Mouse (Mus musculus) limb, embryonic 13.5 days (tissue): ENCODE data around the gene Ptprd. TPM values are rescaled to one million over a fixed set of nuclear protein-coding genes. Genes with fewer than 3 reads are reported as not detected.
A peak's percentile ranks its signal among the peaks of the same experiment; 100 is the strongest.

Experiments used
- ATAC-seq: fragments of 200-750 bp; cut with Nextera tagmentation; 2 replicates; pipeline ENCODE4 v1.8.0; 2017; ENCODE audit warnings: low read depth, moderate number of reproducible peaks, moderate TSS enrichment; ENCODE audit not compliant: low FRiP score
- H3K27ac ChIP-seq: fragments of 300-500 bp; sonication (generic); 2 replicates; pipeline ENCODE4 v1.5.1; 2015; ENCODE audit warnings: inconsistent platforms, mild to moderate bottlenecking, moderate library complexity
- H3K27me3 ChIP-seq: fragments of 300-500 bp; sonication (generic); 2 replicates; pipeline ENCODE4 v1.6.1; 2015; ENCODE audit warnings: mild to moderate bottlenecking, inconsistent platforms
- H3K36me3 ChIP-seq: fragments of 300-500 bp; sonication (generic); 2 replicates; pipeline ENCODE4 v1.6.1; 2015; ENCODE audit warnings: inconsistent platforms, mild to moderate bottlenecking, moderate library complexity
- H3K4me1 ChIP-seq: fragments of 300-500 bp; sonication (generic); 2 replicates; pipeline ENCODE4 v1.6.1; 2015; ENCODE audit warnings: inconsistent platforms
- H3K4me2 ChIP-seq: fragments of 300-500 bp; sonication (generic); replicated peaks from 2 replicates; pipeline ENCODE4 v1.6.1; 2015; ENCODE audit warnings: inconsistent platforms, mild to moderate bottlenecking, moderate library complexity
- H3K4me3 ChIP-seq: fragments of 300-500 bp; sonication (generic); 2 replicates; pipeline ENCODE4 v1.5.1; 2015; ENCODE audit warnings: moderate library complexity, mild to moderate bottlenecking, inconsistent platforms
- H3K9ac ChIP-seq: fragments of 300-500 bp; sonication (generic); 2 replicates; pipeline ENCODE4 v1.6.1; 2015; ENCODE audit warnings: mild to moderate bottlenecking, inconsistent platforms
- H3K9me3 ChIP-seq: fragments of 300-500 bp; sonication (generic); 2 replicates; pipeline ENCODE4 v1.6.1; 2016; ENCODE audit warnings: inconsistent platforms
- WGBS: fragments of 180-500 bp; shearing (Covaris S2); methylation state at CpG from one replicate; pipeline ENCODE4 v1.1.7; 2015; 5-methylcytosine and 5-hydroxymethylcytosine counted together
- polyA plus RNA-seq: library from polyadenylated mRNA; unstranded; fragments of >200 nt; fragmentation: Nextera tagmentation; extraction: Ambion mirVana; gene quantifications from 2 replicates; pipeline ENCODE4 v1.2.1, GENCODE M21; 2015

Ptprd gene
- polyA plus RNA-seq, 1 experiment from 2014 or later: 38.6 TPM

DNA sequence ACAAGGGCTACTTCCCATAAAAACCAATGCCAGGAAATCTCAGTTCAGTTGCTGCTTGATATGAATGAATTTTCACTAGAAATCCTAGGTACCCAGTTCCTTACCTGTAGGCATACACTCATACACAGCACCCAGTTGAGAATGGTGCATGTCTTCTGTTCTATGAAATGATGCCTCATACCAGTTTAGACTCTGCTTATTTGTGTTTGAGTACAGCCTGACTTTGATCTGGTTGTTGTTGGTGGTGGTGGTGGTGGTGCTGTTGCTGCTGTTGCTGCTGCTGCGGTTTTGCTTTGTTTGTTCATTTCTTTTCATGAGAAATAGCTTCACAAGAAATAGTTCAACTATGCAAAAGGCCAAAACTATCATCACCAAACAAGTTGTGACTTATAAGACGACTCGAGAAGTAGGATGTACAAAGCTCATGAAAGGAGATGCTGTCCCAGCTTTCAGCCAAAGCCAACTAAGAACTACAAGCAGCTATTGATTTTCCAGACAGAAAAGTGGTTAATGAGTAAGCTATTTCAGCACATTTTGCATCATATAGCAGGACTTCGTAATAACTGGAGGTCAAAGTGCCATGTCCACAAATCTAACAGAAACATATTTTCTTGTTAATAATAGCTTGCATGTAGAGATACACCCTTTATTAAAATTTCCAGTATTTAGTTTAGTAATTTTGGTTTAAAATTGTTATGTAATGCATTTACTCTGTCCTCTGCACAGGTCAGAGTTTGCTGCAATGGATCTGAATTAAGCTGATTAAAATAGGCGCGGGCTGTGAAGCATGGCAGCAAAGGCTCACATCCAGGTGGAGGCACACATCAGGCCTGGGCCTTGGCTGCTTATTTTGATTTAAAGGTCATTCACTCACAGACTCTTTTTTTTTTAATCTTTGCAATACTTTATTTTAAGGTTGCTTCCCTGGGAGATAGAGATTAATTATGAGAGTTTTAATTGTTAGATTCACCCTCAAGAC, 1270.1 kb downstream of the Ptprd start:
- Histone ChIP-seq H3K27me3 (no peaks in the 10 kb centered on the region), H3K4me3 (no peak overlapping the region), H3K9me3 (no peaks in the 10 kb centered on the region), H3K27ac (no peak overlapping the region), H3K4me1 (no peaks in the 10 kb centered on the region), H3K4me2 (no peak overlapping the region), H3K36me3 (no peaks in the 10 kb centered on the region), H3K9ac (no peak overlapping the region)
- ATAC-seq: no peak
- 84% methylated on average over 6 of the region's 6 CpGs for WGBS

DNA sequence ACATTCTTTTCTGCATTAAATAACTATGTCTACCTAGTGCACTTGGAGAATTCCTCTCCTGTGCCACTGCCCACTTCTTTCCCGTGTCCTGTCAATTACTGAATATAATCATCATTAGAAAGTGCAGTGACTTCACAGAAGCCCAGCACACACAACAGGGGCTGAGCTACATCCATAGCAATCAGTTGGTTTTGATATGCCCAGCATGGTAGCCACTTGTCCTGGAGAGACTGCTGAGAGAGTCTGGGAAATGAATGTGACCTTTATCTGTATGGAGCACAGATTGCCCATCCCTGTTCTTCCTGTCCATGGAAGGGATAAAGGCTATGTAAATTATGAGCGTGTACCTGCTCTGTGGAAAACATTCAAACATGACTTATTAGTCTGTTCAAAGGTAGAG, 1280.2 kb downstream of the Ptprd start:
- H3K9ac ChIP-seq: no peak overlapping the region
- 68% methylated on average over 2 of the region's 2 CpGs for WGBS
- H3K27ac ChIP-seq: no peak overlapping the region
- H3K4me1 ChIP-seq: no peaks in the 10 kb centered on the region
- no peaks in the 10 kb centered on the region for H3K9me3 ChIP-seq
- no peak overlapping the region for H3K4me3 ChIP-seq
- H3K27me3 ChIP-seq: no peaks in the 10 kb centered on the region
- no peak for ATAC-seq
- no peak overlapping the region for H3K4me2 ChIP-seq
- no peaks in the 10 kb centered on the region for H3K36me3 ChIP-seq

DNA sequence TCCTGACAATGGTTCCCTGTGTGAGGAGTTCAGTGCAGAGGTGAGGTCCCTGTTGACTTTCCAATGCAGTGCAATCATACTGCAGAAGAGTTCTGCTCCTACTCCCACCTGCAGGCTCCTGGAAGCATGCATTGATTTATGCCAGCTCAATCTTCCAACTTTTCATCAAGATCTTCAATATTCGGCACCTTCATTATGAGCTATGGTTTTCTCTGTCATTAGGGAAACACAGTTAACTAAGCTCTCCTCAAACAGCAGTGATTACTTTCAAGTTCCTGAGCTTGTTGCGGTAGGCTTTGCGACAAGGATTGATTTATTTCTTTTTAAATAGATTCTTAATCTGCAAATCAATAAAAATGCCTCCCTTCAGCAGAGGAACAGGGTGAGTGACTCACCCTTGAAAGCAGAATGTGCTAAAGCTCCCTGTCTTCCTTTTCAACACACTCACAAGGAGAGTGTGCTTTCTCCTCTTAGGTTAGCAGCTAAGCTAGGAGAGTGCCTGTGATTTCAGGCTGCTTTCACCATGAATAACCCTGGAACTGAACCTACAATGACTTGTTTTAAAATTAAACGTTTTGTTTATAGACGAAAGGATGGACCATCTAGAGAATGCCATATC, 1298.1 kb downstream of the Ptprd start:
- H3K27me3 ChIP-seq: no peaks in the 10 kb centered on the region
- H3K4me3 ChIP-seq: no peak overlapping the region
- WGBS: 69% methylated on average over 5 of the region's 5 CpGs
- no peaks in the 10 kb centered on the region for H3K9me3 ChIP-seq
- no peaks in the 10 kb centered on the region for H3K36me3 ChIP-seq
- H3K9ac ChIP-seq: no peak overlapping the region
- H3K27ac ChIP-seq: no peak overlapping the region
- H3K4me2 ChIP-seq: no peak overlapping the region
- H3K4me1 ChIP-seq: no peaks in the 10 kb centered on the region
- ATAC-seq: no peak

DNA sequence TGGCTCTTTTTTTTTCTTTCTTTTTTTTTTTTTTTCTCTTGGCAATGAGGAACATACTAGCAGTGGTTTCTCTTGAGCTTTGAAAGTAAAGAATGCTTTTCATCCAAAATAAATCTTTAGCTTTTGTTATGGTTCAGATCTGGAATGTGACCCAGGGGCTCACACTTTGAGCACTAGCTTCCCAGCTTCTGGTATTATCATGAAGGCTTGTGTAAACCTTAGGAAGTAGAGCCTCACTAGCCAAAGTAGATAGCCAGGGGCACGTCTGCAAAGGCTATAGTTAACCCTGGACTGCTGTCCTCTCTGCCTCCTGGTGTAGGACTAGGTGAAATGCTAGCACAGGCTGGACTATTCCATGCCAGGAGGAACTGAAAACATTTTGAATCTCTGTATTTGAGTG, 1310.1 kb downstream of the Ptprd start:
- H3K4me1 ChIP-seq: no peaks in the 10 kb centered on the region
- H3K27ac ChIP-seq: no peak overlapping the region
- H3K4me3 ChIP-seq: no peak overlapping the region
- no peak overlapping the region for H3K4me2 ChIP-seq
- WGBS: 30% methylated on average over 1 of the region's 1 CpGs
- H3K9ac ChIP-seq: no peak overlapping the region
- no peaks in the 10 kb centered on the region for H3K27me3 ChIP-seq
- H3K9me3 ChIP-seq: no peaks in the 10 kb centered on the region
- ATAC-seq: no peak
- no peaks in the 10 kb centered on the region for H3K36me3 ChIP-seq

DNA sequence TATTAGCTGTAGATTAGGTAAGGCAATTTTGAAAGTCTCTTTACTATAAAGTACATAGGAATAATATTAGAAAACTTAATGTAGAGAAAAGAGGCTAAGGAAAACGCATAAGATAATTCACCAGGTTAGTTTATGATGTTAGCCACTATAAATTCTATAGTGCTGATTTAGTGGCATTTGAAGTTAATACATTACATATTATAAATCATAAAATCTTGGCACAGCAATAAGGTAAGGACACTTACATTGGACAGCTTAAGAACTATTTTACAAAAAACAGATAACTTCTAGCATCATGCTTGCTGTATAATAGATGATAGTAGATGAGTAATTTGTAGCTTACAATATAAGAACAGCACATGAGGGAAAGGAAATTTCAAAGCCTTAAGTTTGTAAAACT, 1322.1 kb downstream of the Ptprd start:
- H3K4me2 ChIP-seq: no peak overlapping the region
- ATAC-seq: no peak
- no peaks in the 10 kb centered on the region for H3K4me1 ChIP-seq
- no peaks in the 10 kb centered on the region for H3K9me3 ChIP-seq
- WGBS: 64% methylated on average over 1 of the region's 1 CpGs
- no peaks in the 10 kb centered on the region for H3K27me3 ChIP-seq
- no peak overlapping the region for H3K27ac ChIP-seq
- no peak overlapping the region for H3K4me3 ChIP-seq
- no peaks in the 10 kb centered on the region for H3K36me3 ChIP-seq
- no peak overlapping the region for H3K9ac ChIP-seq

DNA sequence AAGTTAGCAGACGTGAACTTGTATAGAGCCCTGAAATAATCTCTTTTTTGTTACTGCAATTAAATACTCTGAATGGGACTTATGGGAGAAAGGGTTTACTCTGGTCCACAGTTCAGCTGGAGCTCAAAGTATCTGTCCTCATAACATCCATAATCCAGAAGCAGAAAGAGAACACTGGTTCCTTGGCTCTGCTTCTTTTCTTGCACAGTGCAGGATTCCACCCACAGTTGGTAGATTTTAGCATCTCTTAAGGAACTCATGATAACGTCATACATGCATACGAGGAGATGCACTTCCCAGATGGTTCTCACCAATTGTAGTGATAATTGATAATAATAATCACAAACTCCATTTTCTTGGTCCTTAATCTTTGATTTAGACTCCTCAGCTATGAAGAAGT, 1330.2 kb downstream of the Ptprd start:
- no peak for ATAC-seq
- Histone ChIP-seq H3K4me3 (no peak overlapping the region), H3K9ac (no peak overlapping the region), H3K4me2 (no peak overlapping the region), H3K36me3 (no peaks in the 10 kb centered on the region), H3K9me3 (no peaks in the 10 kb centered on the region), H3K4me1 (no peaks in the 10 kb centered on the region), H3K27me3 (no peaks in the 10 kb centered on the region), H3K27ac (no peak overlapping the region)
- WGBS: 81% methylated on average over 3 of the region's 3 CpGs

DNA sequence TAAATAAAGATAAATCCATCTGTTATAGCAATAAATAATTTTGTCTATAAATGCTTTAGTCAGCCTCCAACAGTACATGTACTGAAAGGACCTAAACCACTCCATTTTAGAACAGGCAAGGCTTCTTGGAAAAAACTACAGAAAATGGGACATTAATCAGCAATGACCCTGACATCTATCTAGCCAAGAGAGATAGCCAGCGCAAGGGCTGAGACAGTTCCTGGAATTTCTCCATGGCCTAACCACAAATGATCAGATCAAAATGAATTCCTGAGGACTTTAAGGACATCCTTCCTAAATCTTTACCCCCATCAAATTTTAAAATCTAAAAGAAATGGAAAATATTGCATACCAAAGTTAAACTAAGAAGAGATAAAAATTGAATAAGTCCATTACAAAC, 1340.8 kb downstream of the Ptprd start:
- no peak overlapping the region for H3K27ac ChIP-seq
- no peak for ATAC-seq
- H3K4me1 ChIP-seq: no peaks in the 10 kb centered on the region
- H3K27me3 ChIP-seq: no peaks in the 10 kb centered on the region
- 93% methylated on average over 1 of the region's 1 CpGs for WGBS
- H3K4me3 ChIP-seq: no peak overlapping the region
- H3K9ac ChIP-seq: no peak overlapping the region
- no peaks in the 10 kb centered on the region for H3K9me3 ChIP-seq
- no peak overlapping the region for H3K4me2 ChIP-seq
- H3K36me3 ChIP-seq: no peaks in the 10 kb centered on the region

DNA sequence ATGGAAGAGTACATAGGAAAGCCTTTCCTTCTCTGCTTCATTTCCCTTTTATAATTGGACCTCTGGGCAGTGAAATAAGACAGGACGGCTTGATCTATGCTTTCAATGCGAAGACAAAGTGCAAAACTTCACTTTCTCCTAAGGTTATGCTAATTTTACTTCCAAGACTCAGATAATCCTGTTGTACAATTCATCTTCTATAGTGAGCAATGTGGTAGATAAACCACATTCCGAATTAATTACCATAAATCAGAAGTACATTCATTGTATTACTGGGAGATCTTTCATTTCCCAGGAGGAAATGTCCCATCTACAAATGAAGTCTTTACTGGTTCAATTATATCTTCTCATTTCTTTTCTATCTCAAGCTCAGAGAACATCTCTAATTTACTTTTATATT, 1346.2 kb downstream of the Ptprd start:
- WGBS: 77% methylated on average over 3 of the region's 3 CpGs
- Histone ChIP-seq H3K9ac (no peak overlapping the region), H3K9me3 (no peaks in the 10 kb centered on the region), H3K27me3 (no peaks in the 10 kb centered on the region), H3K4me1 (no peaks in the 10 kb centered on the region), H3K4me2 (no peak overlapping the region), H3K36me3 (no peaks in the 10 kb centered on the region), H3K27ac (no peak overlapping the region), H3K4me3 (no peak overlapping the region)
- ATAC-seq: no peak

DNA sequence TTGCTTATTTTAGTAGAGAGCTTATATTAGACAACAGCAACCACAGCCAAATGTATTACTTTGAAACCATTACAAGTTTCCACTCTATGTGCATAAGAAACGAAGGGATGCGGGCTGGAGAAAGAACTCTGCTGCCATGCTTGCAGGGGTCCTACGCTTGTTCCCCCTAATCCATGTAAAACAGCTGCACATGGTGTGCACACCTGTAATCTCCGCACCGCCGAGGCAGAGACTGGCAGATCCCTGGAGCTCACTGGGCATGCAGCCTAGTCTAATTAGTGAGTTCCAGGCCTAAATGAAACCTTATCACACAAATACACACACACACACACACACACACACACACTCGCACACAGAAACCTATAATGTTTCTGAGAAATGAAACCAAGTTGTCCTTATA, 1365.5 kb downstream of the Ptprd start:
- Histone ChIP-seq H3K36me3 (no peaks in the 10 kb centered on the region), H3K9me3 (no peaks in the 10 kb centered on the region), H3K4me2 (no peak overlapping the region), H3K4me1 (0 out of 2 replicates have a peak, but pooled peaks cover 3% of the 10 kb centered on the region), H3K4me3 (no peak overlapping the region), H3K27ac (no peak overlapping the region), H3K27me3 (no peaks in the 10 kb centered on the region), H3K9ac (no peak overlapping the region)
- no peak for ATAC-seq
- WGBS: 38% methylated on average over 7 of the region's 7 CpGs

DNA sequence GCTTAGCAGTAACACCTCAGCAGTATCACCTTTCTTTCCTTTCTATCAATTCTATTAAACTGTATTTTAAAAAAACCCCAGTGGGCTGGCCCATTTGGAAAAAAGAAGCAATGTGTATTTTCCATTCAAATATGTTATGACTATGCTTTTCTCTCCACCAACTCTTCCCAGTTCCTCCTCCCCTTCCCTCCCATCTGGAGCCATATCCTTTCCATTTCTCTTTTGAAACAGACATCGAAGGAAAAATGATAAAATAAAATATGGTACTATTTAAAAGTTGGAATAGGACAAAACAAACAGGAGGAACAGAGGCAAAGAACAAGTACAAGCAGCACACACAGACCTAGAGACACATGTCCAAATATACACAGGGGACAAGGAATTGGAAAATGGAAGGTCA, 1372.7 kb downstream of the Ptprd start:
- no peak overlapping the region for H3K4me2 ChIP-seq
- H3K9me3 ChIP-seq: no peaks in the 10 kb centered on the region
- no peaks in the 10 kb centered on the region for H3K36me3 ChIP-seq
- 76% methylated on average over 1 of the region's 1 CpGs for WGBS
- no peaks in the 10 kb centered on the region for H3K27me3 ChIP-seq
- H3K27ac ChIP-seq: no peak overlapping the region
- no peak for ATAC-seq
- no peak overlapping the region for H3K4me3 ChIP-seq
- no peaks in the 10 kb centered on the region for H3K4me1 ChIP-seq
- H3K9ac ChIP-seq: no peak overlapping the region

DNA sequence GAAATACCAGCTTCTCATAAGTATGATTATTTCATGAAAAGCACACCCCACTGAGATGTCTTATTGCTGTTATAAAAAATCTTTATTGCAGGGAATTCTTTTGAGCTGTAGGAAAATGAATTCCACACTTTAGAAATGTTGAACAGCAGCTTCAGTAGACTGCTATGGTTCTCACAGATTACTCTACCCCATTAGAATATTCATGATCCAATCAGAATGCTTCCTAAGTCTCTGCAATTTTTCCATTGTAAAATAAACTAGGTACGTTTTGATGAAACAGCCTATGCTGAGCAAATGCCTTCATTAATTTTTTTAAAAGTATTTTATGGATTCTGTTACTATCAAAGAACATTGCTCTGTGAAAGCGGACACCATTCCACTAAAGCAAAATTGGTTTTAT, 1399.6 kb downstream of the Ptprd start:
- no peaks in the 10 kb centered on the region for H3K27me3 ChIP-seq
- H3K4me1 ChIP-seq: no peaks in the 10 kb centered on the region
- no peak overlapping the region for H3K4me2 ChIP-seq
- no peak overlapping the region for H3K4me3 ChIP-seq
- no peaks in the 10 kb centered on the region for H3K36me3 ChIP-seq
- WGBS: 64% methylated on average over 2 of the region's 2 CpGs
- no peak overlapping the region for H3K9ac ChIP-seq
- no peak overlapping the region for H3K27ac ChIP-seq
- no peaks in the 10 kb centered on the region for H3K9me3 ChIP-seq
- ATAC-seq: peak; percentile 57; the same call in 1 of the 2 replicates

DNA sequence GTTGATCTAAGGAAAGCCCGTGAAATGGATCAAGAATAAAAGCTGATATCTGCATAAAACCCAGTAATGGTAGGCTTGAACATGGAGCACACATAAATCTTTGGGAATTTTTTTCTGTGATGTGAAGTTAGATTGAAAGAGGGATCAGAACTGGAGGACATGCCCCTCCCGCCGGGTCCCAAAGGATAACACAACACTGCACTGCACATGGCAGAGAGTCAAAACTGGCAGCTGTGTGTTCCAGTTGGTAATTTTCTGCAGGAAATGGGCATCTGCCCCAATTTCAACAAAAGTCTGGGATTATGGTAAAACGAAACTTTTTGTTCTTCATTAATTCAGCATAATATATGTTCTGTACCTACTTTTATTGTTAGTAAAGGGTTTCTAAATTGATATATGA, 1409.1 kb downstream of the Ptprd start:
- WGBS: 75% methylated on average over 4 of the region's 4 CpGs
- no peak for ATAC-seq

More for the DNA sequence above, 1409.1 kb downstream of the Ptprd start:
- Histone ChIP-seq H3K9ac (no peak overlapping the region), H3K27me3 (no peaks in the 10 kb centered on the region), H3K4me3 (no peak overlapping the region), H3K4me1 (no peaks in the 10 kb centered on the region), H3K9me3 (no peaks in the 10 kb centered on the region), H3K4me2 (no peak overlapping the region), H3K36me3 (no peaks in the 10 kb centered on the region), H3K27ac (no peak overlapping the region)
